Mouse (Mus musculus) ES-E14 (cell line): Measurements from ENCODE around the gene Ext2. TPM values are rescaled to one million over a fixed set of nuclear protein-coding genes. Genes with fewer than 3 reads are reported as not detected.

Experiments
- DNase-seq: peaks from one replicate; pipeline ENCODE4 v3.0.0-alpha.2; 2013; ENCODE audit warnings: low read depth, low spot score
- H3K27ac ChIP-seq: 2 replicates; pipeline ENCODE4 v1.5.1; 2012; ENCODE audit warnings: low read depth, mild to moderate bottlenecking, low read length, moderate library complexity, mixed read lengths; ENCODE audit not compliant: poor library complexity, insufficient read depth, severe bottlenecking
- H3K36me3 ChIP-seq: 2 replicates; pipeline ENCODE4 v1.6.1; 2012; ENCODE audit warnings: mild to moderate bottlenecking, low read length, moderate library complexity, mixed read lengths; ENCODE audit not compliant: control insufficient read depth, poor library complexity, insufficient read depth, severe bottlenecking
- H3K4me1 ChIP-seq, 2 experiments: fragments of 150-350 bp in 1 of 2; sonication (generic) in 1 of 2; 2 replicates each; pipeline ENCODE4 v1.6.1; 2012; ENCODE audit warnings: low read length in 2 of 2, mild to moderate bottlenecking in 1 of 2, mixed read lengths in 1 of 2; ENCODE audit not compliant: control insufficient read depth in 2 of 2, insufficient read depth in 2 of 2, poor library complexity in 1 of 2
- H3K4me3 ChIP-seq, 2 experiments: fragments of 150-350 bp in 1 of 2; sonication (generic) in 1 of 2; 2 replicates each; pipeline ENCODE4 v1.5.1; 2012; ENCODE audit warnings: low read length in 2 of 2, low read depth in 1 of 2, mild to moderate bottlenecking in 1 of 2, mixed read lengths in 1 of 2; ENCODE audit not compliant: insufficient read depth in 1 of 2, poor library complexity in 1 of 2, severe bottlenecking in 1 of 2
- H3K9ac ChIP-seq: 2 replicates; pipeline ENCODE4 v1.6.1; 2012; ENCODE audit warnings: low read depth, mild to moderate bottlenecking, low read length, mixed read lengths; ENCODE audit not compliant: poor library complexity, insufficient read depth, severe bottlenecking
- H3K9me3 ChIP-seq: fragments of 150-350 bp; sonication (generic); 2 replicates; pipeline ENCODE4 v1.6.1; 2012; ENCODE audit warnings: low read depth, mild to moderate bottlenecking, low read length; ENCODE audit not compliant: control insufficient read depth, insufficient read depth
- CHD2 ChIP-seq: IDR thresholded peaks from 2 replicates; pipeline ENCODE4 v1.6.1; 2014; ENCODE audit warnings: mild to moderate bottlenecking, low read depth, low read length, inconsistent platforms
- HCFC1 ChIP-seq: IDR thresholded peaks from 2 replicates; pipeline ENCODE4 v1.6.1; 2012; ENCODE audit warnings: low read length, inconsistent platforms, borderline replicate concordance; ENCODE audit not compliant: insufficient read depth
- MAFK ChIP-seq: IDR thresholded peaks from 2 replicates; pipeline ENCODE4 v1.6.1; 2014; ENCODE audit warnings: mild to moderate bottlenecking, low read depth, low read length, inconsistent platforms; ENCODE audit not compliant: insufficient read depth
- ZC3H11A ChIP-seq: IDR thresholded peaks from 2 replicates; pipeline ENCODE4 v1.6.1; 2012; ENCODE audit warnings: low read depth, mild to moderate bottlenecking, inconsistent platforms, low read length, borderline replicate concordance
- ZNF384 ChIP-seq: IDR thresholded peaks from 2 replicates; pipeline ENCODE4 v1.6.1; 2012; ENCODE audit warnings: low read depth, low read length, inconsistent platforms
- in situ Hi-C, 2 experiments: fragments of 600-800 bp; cut with MboI; formaldehyde crosslinking; loops; one replicate each; pipeline ENCODE4 v1.15.1; 2025; ENCODE audit warnings: low sequenced_read_pairs in 2 of 2, inconsistent platforms in 1 of 2; ENCODE audit not compliant: unreplicated experiment in 2 of 2
- total RNA-seq: library from RNA; depleted of rRNA; stranded (reverse); fragments of 300-350 nt; gene quantifications from 2 replicates; pipeline ENCODE4 v1.2.3, GENCODE M21; 2012

Gene Ext2
- total RNA-seq, 1 experiment: 49.9 TPM

DNA sequence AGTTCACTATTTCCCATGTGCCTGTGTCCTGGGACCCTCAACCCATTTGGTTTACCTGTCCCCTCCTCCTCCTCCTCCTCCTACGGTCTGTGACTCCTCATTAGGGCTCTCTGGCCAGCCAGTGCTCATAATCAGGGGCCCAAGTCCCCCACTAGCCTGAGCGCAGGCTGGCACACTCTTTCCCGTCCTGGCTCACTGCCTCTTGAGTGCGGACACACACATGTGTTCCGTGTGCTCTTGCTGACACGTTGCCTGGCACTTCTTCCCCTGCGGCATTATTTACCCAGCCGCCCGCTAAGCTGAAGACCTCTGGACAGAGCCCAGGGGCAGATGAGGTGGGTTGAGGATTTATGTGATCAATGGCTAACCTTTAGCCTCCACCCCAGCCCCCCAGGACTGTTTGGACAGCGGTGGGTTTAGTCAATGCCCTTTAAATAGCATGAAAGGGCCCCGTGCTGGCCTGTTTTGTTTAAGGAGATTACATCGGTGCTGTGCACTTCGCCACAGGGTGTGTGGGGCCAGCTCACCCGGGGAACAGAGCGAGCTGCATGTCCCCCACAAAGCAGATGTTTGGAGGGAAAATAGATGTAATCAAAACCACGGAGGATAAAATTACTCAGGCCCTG, 160.0 kb downstream of the Ext2 start:
- no peak overlapping the region for H3K9ac ChIP-seq
- no peak overlapping the region for H3K4me3 ChIP-seq
- no peaks in the 10 kb centered on the region for H3K9me3 ChIP-seq

GRCm38 (mm10) chr2:93661096-93661495, 161.3 kb downstream of the Ext2 start:
- no peak overlapping the region for H3K9ac ChIP-seq
- no peak for TF ChIP-seq MAFK
- TF ChIP-seq ZNF384: no peak
- no peak for TF ChIP-seq HCFC1
- no peak for TF ChIP-seq CHD2
- TF ChIP-seq ZC3H11A: no peak
- no peaks in the 10 kb centered on the region for H3K36me3 ChIP-seq
- DNase-seq: no peak
- in situ Hi-C loops: no loop called here
- no peaks in the 10 kb centered on the region for H3K4me1 ChIP-seq
- H3K9me3 ChIP-seq: no peaks in the 10 kb centered on the region
- H3K27ac ChIP-seq: no peak overlapping the region
- H3K4me3 ChIP-seq: no peak overlapping the region

More for the DNA sequence above, 160.0 kb downstream of the Ext2 start:
- no peak overlapping the region for H3K27ac ChIP-seq
- no peaks in the 10 kb centered on the region for H3K36me3 ChIP-seq
- in situ Hi-C loops: no loop called here
- H3K4me1 ChIP-seq: no peaks in the 10 kb centered on the region
- no peak for DNase-seq
- TF ChIP-seq ZC3H11A: no peak
- TF ChIP-seq CHD2: no peak
- TF ChIP-seq MAFK: no peak
- TF ChIP-seq HCFC1: no peak
- no peak for TF ChIP-seq ZNF384

- DNase-seq: no peak
- Histone ChIP-seq H3K4me1 (no peaks in the 10 kb centered on the region), H3K9ac (no peak overlapping the region), H3K27ac (no peak overlapping the region), H3K9me3 (no peaks in the 10 kb centered on the region), H3K4me3 (no peak overlapping the region), H3K36me3 (no peaks in the 10 kb centered on the region)
- TF ChIP-seq CHD2 (no peak), ZC3H11A (no peak), MAFK (no peak), ZNF384 (no peak)
- in situ Hi-C loops: loop anchor here (5.0 to 10.0 kb wide), 2 partner anchors 183 to 185 kb away; no protein-coding TSS in a partner anchor
Measured at GRCm38 (mm10) chr2:93659705-93660308, 162.6 kb downstream of the Ext2 start.

- peak; percentile 78 for TF ChIP-seq ZC3H11A
- TF ChIP-seq ZNF384: no peak
Measured at GRCm38 (mm10) chr2:93659004-93659403, 163.4 kb downstream of the Ext2 start.

More at GRCm38 (mm10) chr2:93659004-93659403, 163.4 kb downstream of the Ext2 start:
- in situ Hi-C loops: loop anchor here (5.0 to 10.0 kb wide), 2 partner anchors 182 to 184 kb away; no protein-coding TSS in a partner anchor
- no peaks in the 10 kb centered on the region for H3K36me3 ChIP-seq
- H3K9me3 ChIP-seq: no peaks in the 10 kb centered on the region
- H3K9ac ChIP-seq: no peak overlapping the region
- DNase-seq: no peak
- no peak overlapping the region for H3K27ac ChIP-seq
- no peak overlapping the region for H3K4me3 ChIP-seq
- H3K4me1 ChIP-seq: no peaks in the 10 kb centered on the region
